Mouse (Mus musculus): ENCODE results near the gene Alkbh7.

The Alkbh7 gene

GRCm38 (mm10) chr17:56988441-56988840 lies 8.7 kb upstream of the Alkbh7 start:
- DNase-seq (ENCODE audit: low read depth) = no peak

- DNase-seq (ENCODE audit: low read depth) = no peak
Measured at GRCm38 (mm10) chr17:56988921-56989430, 8.2 kb upstream of the Alkbh7 start.

GRCm38 (mm10) chr17:56989467-56990114 lies 7.5 kb upstream of the Alkbh7 start:
- DNase-seq (ENCODE audit: low read depth) = peak; percentile 78

- DNase-seq (ENCODE audit: low read depth) = peak; percentile 97
Measured at GRCm38 (mm10) chr17:56990115-56990746, 6.9 kb upstream of the Alkbh7 start, which contains the start of gene Clpp. TSS of gene Clpp (plus strand) at chr17:56990305.

GRCm38 (mm10) chr17:56990966-56991365 lies 6.2 kb upstream of the Alkbh7 start:
- DNase-seq (ENCODE audit: low read depth) = no peak

GRCm38 (mm10) chr17:56995046-56995445 lies 2.1 kb upstream of the Alkbh7 start:
- no peak for DNase-seq (ENCODE audit: low read depth)

- DNase-seq (ENCODE audit: low read depth) = no peak
Measured at GRCm38 (mm10) chr17:56996506-56996905, 633 bp upstream of the Alkbh7 start.

- DNase-seq (ENCODE audit: low read depth) = no peak
Measured at GRCm38 (mm10) chr17:56999414-56999813, 2.3 kb downstream of the Alkbh7 start.

- no peak for DNase-seq (ENCODE audit: low read depth)
Measured at GRCm38 (mm10) chr17:56999968-57000609, 3.0 kb downstream of the Alkbh7 start, which contains the start of gene Pspn. TSS of gene Pspn (minus strand) at chr17:57000018.

- DNase-seq (ENCODE audit: low read depth) = no peak
Measured at GRCm38 (mm10) chr17:57001228-57001627, 4.1 kb downstream of the Alkbh7 start.

- no peak for DNase-seq (ENCODE audit: low read depth)
Measured at GRCm38 (mm10) chr17:57003994-57004393, 6.9 kb downstream of the Alkbh7 start.

GRCm38 (mm10) chr17:57007137-57007905 lies 10.2 kb downstream of the Alkbh7 start:
- no peak for DNase-seq (ENCODE audit: low read depth)

GRCm38 (mm10) chr17:57010911-57011235 lies 13.7 kb downstream of the Alkbh7 start:
- no peak for DNase-seq (ENCODE audit: low read depth)

GRCm38 (mm10) chr17:57011236-57012141 lies 14.3 kb downstream of the Alkbh7 start, which contains the start of the genes Gtf2f1 and Gm17949:
TSS of gene Gtf2f1 (minus strand) at chr17:57011288.
TSS of gene Gm17949 (plus strand) at chr17:57011469.
- DNase-seq (ENCODE audit: low read depth) = peak; percentile 95

GRCm38 (mm10) chr17:57012245-57012795 lies 15.2 kb downstream of the Alkbh7 start:
- no peak for DNase-seq (ENCODE audit: low read depth)

GRCm38 (mm10) chr17:57019693-57020092 lies 22.6 kb downstream of the Alkbh7 start:
- DNase-seq (ENCODE audit: low read depth) = peak; percentile 74

- no peak for DNase-seq (ENCODE audit: low read depth)
Measured at GRCm38 (mm10) chr17:57020960-57021359, 23.8 kb downstream of the Alkbh7 start.

- DNase-seq (ENCODE audit: low read depth) = no peak
Measured at GRCm38 (mm10) chr17:57027471-57027870, 30.3 kb downstream of the Alkbh7 start.

GRCm38 (mm10) chr17:57029691-57030090 lies 32.6 kb downstream of the Alkbh7 start:
- peak; percentile 64 for DNase-seq (ENCODE audit: low read depth)

GRCm38 (mm10) chr17:57030931-57031660 lies 34.0 kb downstream of the Alkbh7 start, which contains the start of gene Khsrp:
TSS of gene Khsrp (minus strand) at chr17:57031522.
- no peak for DNase-seq (ENCODE audit: low read depth)
